Mouse (Mus musculus): ENCODE data around the gene Fndc1.

Fndc1 gene

DNA sequence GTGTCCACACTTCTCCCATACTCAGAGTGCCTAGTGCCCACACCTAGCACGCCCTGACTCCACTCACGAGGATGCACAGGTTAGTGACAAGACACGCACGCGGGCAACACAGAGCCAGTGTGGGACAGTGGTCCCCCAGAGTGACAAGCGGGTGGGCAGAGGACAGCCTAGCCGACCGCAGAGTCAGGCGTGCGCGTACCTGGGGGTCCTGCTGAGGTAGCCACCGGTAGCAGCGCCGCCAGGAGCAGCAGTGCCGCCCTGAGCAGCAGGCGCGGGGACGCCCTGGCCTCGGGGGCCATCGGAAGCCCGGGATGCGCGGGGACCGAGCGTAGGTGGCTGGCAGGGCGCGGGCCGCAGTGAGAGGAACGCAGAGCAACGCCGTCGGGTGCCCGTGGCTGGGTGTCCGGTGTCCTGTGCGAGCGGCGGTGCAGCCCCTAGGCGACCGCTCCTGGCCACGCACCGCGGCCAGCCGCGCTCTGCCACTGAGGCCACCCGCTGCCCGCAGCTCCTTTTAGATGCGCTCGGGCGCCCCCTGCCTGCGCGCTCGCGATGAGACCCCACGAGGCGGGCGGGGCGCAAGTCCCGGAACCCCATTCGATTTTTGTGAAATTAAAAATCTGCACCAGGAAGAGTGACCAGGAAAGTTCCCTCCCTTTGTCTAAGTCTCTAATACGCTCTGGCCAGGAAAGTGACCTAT, at the start of gene Fndc1:
Gene Fndc1, minus strand, starts transcription at position 484 of the 697 bp plus-strand sequence.
- DNase-seq (ENCODE audit: low read depth, low spot score), result peak; percentile 5

GRCm38 (mm10) chr17:7876541-7876940, 49.4 kb upstream of the Fndc1 start:
- DNase-seq (ENCODE audit: low read depth, low spot score), result no peak

DNA sequence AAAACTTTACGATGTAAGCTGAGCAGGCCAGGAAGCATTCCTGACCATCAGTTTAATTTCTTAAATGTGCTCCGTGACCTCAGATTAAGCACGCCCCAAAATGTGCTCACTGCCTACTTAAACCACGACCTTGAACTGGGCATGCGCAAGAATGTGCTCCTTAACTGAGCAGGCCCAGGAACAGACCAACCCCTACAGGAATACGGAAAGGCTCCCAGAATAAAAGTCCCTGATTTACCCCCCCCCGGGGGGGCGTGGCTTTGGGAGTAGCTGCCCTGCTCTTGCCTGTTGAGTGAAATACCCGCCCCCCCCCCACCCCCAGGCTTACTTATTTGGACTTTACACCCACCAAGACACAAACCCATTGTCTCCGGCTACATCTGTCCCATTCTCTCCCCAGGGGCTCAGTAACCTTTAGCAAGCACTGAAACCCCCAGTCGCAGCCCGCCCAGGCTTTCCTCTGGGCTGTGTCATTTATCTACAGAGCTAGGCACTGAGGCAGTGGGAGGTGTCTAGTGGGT, 48.9 kb upstream of the Fndc1 start:
- DNase-seq (ENCODE audit: low read depth, low spot score), result peak; percentile 45

DNA sequence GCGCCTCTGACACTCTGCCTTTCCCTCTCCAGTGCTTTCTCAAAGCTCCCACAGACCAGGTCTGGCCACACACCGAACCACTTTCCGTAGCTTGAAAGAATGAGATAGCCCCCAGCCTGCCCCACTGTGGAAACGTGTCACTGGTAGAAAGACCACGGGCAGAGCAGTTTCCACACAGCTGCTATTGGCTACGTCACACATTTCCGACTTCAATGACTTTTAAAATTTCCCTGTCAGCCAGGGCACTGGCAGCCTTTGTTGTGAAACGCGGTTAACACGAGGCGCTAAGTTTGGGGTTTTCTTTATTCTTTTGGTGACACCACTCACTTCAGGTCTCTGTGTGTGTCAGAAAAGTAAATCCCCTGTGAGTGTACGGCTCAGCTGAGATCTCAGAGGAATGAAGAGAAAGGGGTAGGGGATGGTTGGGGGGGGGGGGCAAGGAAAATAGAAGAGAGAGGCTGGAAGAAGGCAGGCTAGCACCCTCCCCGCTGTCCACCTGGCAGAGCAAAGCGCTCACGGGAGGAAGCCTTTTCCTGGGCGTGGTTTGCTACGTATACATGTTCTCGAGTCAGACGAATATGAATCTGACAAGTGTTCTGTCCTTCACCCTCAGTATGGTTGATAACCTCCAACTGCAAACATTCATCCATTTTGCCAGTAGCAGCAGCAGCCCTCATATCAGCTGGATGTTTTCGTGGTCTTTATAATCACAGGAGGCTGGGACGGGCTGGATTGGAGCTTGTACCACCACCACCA, 47.9 kb upstream of the Fndc1 start:
- DNase-seq (ENCODE audit: low read depth, low spot score), result no peak

DNA sequence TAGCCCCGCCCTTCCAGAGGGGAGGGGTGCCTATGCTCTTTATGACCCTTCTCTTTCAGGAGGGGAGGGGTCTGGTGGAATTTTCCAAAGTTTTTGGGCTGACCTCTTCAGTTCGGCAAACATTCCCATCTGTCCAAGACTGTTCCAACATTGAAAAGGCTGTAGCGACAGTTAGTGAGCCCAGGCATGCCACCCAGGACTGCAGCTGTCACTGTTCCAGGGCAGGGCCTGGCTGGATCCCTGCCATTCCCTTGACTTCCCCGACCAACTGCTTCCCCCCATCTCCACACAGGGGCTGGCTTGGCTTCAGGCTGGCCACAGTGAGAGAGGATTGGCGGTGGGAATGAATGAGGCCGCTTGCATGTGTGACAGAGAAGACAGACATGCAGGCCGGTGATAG, 46.3 kb upstream of the Fndc1 start:
- DNase-seq (ENCODE audit: low read depth, low spot score), result no peak

GRCm38 (mm10) chr17:7871800-7872199, 44.7 kb upstream of the Fndc1 start:
- DNase-seq (ENCODE audit: low read depth, low spot score), result no peak

- DNase-seq (ENCODE audit: low read depth, low spot score), result no peak
These were observed 43.9 kb upstream of the Fndc1 start for GRCm38 (mm10) chr17:7870862-7871605.

DNA sequence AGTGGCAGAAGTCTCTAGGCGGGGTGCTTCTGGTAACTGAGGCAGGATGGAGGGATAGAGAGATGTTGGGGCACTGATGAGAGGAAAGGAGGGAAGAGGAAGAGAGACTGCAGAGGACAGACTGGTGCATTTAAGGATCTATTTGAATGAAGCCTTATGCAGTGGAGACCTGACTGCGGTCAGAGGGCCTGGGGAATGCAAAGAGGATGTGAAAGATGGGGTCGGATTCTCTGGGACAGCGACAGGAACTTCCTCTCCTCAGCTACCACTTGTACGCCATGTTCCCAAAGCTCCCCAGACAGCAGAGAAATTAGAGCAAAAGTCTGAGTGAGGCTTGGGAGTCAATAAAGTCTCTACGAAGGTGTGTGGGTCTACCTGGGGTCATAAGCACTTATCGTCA, 42.0 kb upstream of the Fndc1 start:
- no peak for DNase-seq (ENCODE audit: low read depth, low spot score)

DNA sequence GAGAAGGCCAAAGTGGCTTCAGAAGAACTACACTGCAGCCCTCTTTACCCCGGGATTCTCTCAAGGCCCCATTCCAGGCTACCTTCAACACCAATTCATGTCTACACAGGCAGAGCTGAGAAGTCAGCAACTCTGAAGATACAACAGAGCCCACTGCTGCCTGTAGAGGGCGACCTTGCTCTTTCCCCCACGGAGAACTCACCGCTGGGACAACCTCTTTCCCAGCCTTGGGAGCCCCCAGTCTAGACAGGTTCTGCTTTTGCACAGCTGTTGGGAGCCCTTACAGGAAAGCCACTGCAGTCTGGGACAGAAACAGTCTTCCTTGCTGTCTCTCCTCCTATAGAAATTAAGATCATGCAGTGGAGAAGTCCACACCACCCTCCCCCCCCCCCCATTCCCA, 41.5 kb upstream of the Fndc1 start:
- DNase-seq (ENCODE audit: low read depth, low spot score), result peak; percentile 77

DNA sequence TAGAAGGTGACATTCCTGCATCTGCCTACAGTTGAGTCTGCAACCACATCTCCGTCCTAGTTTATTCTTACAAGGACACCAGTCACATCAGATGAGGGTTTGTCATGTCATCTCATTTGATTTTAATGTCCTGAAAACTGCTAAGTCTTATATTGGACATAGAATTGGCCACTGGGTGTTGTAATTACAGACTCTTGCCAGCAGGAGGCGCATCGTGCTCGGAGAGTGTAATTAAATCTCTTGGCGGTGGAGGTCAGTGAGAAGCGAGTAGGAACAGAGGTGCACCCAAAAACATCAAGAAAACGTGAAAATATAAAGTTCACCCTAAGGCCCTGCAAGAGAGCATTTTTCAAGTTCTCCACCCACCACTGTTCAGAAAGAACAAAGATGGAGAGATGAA, 37.6 kb upstream of the Fndc1 start:
- DNase-seq (ENCODE audit: low read depth, low spot score), result peak; percentile 63

GRCm38 (mm10) chr17:7863745-7864144, 36.6 kb upstream of the Fndc1 start:
- DNase-seq (ENCODE audit: low read depth, low spot score), result peak; percentile 34

GRCm38 (mm10) chr17:7860845-7861360, 33.8 kb upstream of the Fndc1 start:
- no peak for DNase-seq (ENCODE audit: low read depth, low spot score)

- no peak for DNase-seq (ENCODE audit: low read depth, low spot score)
These were observed 30.6 kb upstream of the Fndc1 start for GRCm38 (mm10) chr17:7857658-7858057.

- DNase-seq (ENCODE audit: low read depth, low spot score), result peak; percentile 39
These were observed 28.7 kb upstream of the Fndc1 start for GRCm38 (mm10) chr17:7855851-7856250.

- no peak for DNase-seq (ENCODE audit: low read depth, low spot score)
These were observed 24.9 kb upstream of the Fndc1 start for GRCm38 (mm10) chr17:7851979-7852378.

DNA sequence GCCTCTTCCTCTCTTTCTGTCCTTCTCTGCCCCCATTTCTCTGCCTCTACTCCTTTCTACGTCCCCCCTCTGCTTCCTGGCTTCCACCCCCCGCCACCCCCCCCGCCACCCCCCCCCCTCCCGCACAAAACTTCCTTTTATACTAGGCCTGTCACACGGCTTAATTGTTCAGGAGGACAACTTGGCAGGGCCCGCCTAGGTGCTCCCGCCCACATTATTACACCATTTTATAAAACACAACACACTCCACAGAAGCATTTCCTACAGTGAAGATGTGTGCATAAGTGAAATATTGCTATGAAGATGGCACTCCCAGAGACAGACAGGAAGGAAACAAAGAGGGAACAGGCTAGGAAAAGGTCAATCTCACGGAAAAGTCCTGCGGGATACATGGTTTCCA, 24.4 kb upstream of the Fndc1 start:
- no peak for DNase-seq (ENCODE audit: low read depth, low spot score)

GRCm38 (mm10) chr17:7850246-7850645, 23.1 kb upstream of the Fndc1 start:
- no peak for DNase-seq (ENCODE audit: low read depth, low spot score)

DNA sequence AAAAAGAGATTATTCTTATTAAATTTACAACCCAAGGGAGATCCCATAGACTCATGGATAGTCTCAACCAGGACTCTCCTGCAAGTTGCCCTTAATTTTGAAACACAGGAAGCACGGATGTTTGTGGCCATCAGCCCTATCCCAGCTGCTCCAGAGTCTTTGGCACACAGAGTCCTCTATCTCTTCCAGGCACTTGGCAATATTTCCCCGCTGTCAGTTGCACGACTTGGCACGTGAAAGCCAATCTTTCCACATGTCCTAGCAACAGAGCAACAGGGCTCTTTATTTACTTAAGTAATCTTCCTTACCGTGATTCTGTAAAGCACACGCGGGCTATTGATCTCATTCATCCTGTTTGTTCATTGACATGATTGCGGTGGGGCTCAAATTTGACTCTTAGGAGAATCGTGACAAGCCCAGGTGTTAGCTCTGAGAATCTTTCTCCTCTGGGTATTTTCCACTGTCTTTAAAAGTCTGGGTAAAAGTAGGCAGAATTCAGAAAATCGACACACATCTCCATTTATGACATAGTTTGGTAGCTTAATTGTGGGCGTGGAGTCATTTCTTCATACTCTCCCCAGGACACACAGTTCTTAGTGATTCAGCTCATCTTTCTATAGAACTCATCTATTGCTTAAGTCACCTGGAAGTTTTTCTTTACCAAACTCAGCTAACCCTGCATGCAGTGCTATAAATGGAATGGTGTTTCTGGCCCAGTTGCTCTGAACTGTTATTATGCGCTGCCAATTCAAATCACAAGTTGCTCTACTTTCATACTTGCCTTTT, 13.6 kb upstream of the Fndc1 start:
- DNase-seq (ENCODE audit: low read depth, low spot score), result no peak

GRCm38 (mm10) chr17:7827586-7827985, 484 bp upstream of the Fndc1 start:
- peak; percentile 41 for DNase-seq (ENCODE audit: low read depth, low spot score)

DNA sequence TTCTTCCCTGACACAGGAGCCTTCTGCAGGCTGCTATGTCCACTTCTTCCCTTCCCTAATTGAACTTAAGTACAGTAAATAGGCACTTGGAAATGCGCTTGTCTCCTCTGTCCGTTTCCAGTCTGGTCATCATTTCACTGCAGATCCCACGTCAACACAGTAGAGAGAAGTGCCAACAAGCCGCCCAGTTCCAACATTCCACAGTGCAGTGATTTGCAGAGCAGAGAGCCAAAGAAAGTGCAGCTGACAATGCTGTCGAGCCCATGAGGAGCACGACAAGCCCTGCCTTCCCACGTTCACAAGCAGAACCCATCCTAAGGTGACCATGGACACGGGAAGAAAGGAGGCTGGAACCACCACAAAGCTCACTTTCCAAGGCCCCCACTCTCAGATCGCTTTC, 1.7 kb downstream of the Fndc1 start:
- DNase-seq (ENCODE audit: low read depth, low spot score), result no peak

DNA sequence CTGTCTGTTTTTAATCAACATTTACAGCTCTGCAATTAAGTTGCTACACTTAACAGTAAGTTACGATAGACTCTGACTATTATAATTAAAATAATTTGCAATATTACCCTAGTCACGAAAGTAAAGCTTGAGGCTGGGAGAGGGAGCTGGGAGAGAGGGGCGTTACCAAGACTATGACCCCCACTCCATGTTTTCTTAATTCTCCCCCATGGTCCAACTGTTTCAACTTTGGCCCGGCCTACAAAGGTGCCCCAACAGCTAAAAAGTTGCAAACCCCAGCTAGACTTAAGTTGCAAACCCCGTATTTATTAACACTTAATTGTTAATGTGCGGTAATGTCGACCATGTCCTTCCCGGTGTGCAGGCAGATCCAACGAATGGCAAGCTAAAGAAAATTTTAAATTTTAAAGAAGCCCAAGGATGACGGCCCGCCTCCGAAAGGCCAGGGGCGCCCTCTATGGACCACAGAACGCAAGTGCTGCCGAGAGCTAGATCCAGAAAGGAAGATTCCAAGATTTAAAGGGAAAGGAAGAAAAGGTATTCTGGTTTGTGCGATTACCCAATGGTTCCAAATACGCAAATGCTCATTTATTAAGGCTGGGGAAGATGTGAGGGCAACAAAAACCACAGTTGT, 5.4 kb downstream of the Fndc1 start:
- DNase-seq (ENCODE audit: low read depth, low spot score), result peak; percentile 9
